Mouse (Mus musculus) ES-E14 (cell line): Measurements from ENCODE around the gene Gm572. TPM values are rescaled to one million over a fixed set of nuclear protein-coding genes. Genes with fewer than 3 reads are reported as not detected.

Experiments used
- DNase-seq: peaks from one replicate; pipeline ENCODE4 v3.0.0-alpha.2; 2013; ENCODE audit warnings: low read depth, low spot score
- H3K27ac ChIP-seq: 2 replicates; pipeline ENCODE4 v1.5.1; 2012; ENCODE audit warnings: low read depth, mild to moderate bottlenecking, low read length, moderate library complexity, mixed read lengths; ENCODE audit not compliant: poor library complexity, insufficient read depth, severe bottlenecking
- H3K36me3 ChIP-seq: 2 replicates; pipeline ENCODE4 v1.6.1; 2012; ENCODE audit warnings: mild to moderate bottlenecking, low read length, moderate library complexity, mixed read lengths; ENCODE audit not compliant: control insufficient read depth, poor library complexity, insufficient read depth, severe bottlenecking
- H3K4me1 ChIP-seq, 2 experiments: fragments of 150-350 bp in 1 of 2; sonication (generic) in 1 of 2; 2 replicates each; pipeline ENCODE4 v1.6.1; 2012; ENCODE audit warnings: low read length in 2 of 2, mild to moderate bottlenecking in 1 of 2, mixed read lengths in 1 of 2; ENCODE audit not compliant: control insufficient read depth in 2 of 2, insufficient read depth in 2 of 2, poor library complexity in 1 of 2
- H3K4me3 ChIP-seq, 2 experiments: fragments of 150-350 bp in 1 of 2; sonication (generic) in 1 of 2; 2 replicates each; pipeline ENCODE4 v1.5.1; 2012; ENCODE audit warnings: low read length in 2 of 2, low read depth in 1 of 2, mild to moderate bottlenecking in 1 of 2, mixed read lengths in 1 of 2; ENCODE audit not compliant: insufficient read depth in 1 of 2, poor library complexity in 1 of 2, severe bottlenecking in 1 of 2
- H3K9ac ChIP-seq: 2 replicates; pipeline ENCODE4 v1.6.1; 2012; ENCODE audit warnings: low read depth, mild to moderate bottlenecking, low read length, mixed read lengths; ENCODE audit not compliant: poor library complexity, insufficient read depth, severe bottlenecking
- H3K9me3 ChIP-seq: fragments of 150-350 bp; sonication (generic); 2 replicates; pipeline ENCODE4 v1.6.1; 2012; ENCODE audit warnings: low read depth, mild to moderate bottlenecking, low read length; ENCODE audit not compliant: control insufficient read depth, insufficient read depth
- CHD2 ChIP-seq: IDR thresholded peaks from 2 replicates; pipeline ENCODE4 v1.6.1; 2014; ENCODE audit warnings: mild to moderate bottlenecking, low read depth, low read length, inconsistent platforms
- HCFC1 ChIP-seq: IDR thresholded peaks from 2 replicates; pipeline ENCODE4 v1.6.1; 2012; ENCODE audit warnings: low read length, inconsistent platforms, borderline replicate concordance; ENCODE audit not compliant: insufficient read depth
- MAFK ChIP-seq: IDR thresholded peaks from 2 replicates; pipeline ENCODE4 v1.6.1; 2014; ENCODE audit warnings: mild to moderate bottlenecking, low read depth, low read length, inconsistent platforms; ENCODE audit not compliant: insufficient read depth
- ZC3H11A ChIP-seq: IDR thresholded peaks from 2 replicates; pipeline ENCODE4 v1.6.1; 2012; ENCODE audit warnings: low read depth, mild to moderate bottlenecking, inconsistent platforms, low read length, borderline replicate concordance
- ZNF384 ChIP-seq: IDR thresholded peaks from 2 replicates; pipeline ENCODE4 v1.6.1; 2012; ENCODE audit warnings: low read depth, low read length, inconsistent platforms
- in situ Hi-C, 2 experiments: fragments of 600-800 bp; cut with MboI; formaldehyde crosslinking; loops; one replicate each; pipeline ENCODE4 v1.15.1; 2025; ENCODE audit warnings: low sequenced_read_pairs in 2 of 2, inconsistent platforms in 1 of 2; ENCODE audit not compliant: unreplicated experiment in 2 of 2
- total RNA-seq: library from RNA; depleted of rRNA; stranded (reverse); fragments of 300-350 nt; gene quantifications from 2 replicates; pipeline ENCODE4 v1.2.3, GENCODE M21; 2012

Gene Gm572
- total RNA-seq, 1 experiment, result 0.13 TPM

- Histone ChIP-seq H3K27ac (no peak overlapping the region), H3K9me3 (no peaks in the 10 kb centered on the region), H3K36me3 (peaks cover 7% of the 10 kb centered on the region; the same call in 1 of the 2 replicates), H3K4me3 (no peak overlapping the region), H3K4me1 (peaks cover 3 to 7% of the 10 kb centered on the region in 2 experiments), H3K9ac (no peak overlapping the region)
- no peak for DNase-seq
- in situ Hi-C loops, result loop anchor here in 1 of 2 experiments (10.0 kb wide), 1 partner anchor 435 kb away; no protein-coding TSS in a partner anchor
- TF ChIP-seq CHD2 (no peak), ZNF384 (no peak), MAFK (no peak)
Measured at GRCm38 (mm10) chr4:148609805-148610204, 33.3 kb upstream of the Gm572 start.

- 0 out of 2 replicates have a peak, but pooled peaks have one; percentile 58 for TF ChIP-seq CHD2
- no peak for TF ChIP-seq HCFC1
- Histone ChIP-seq H3K36me3 (peaks cover 14% of the 10 kb centered on the region; the same call in 1 of the 2 replicates), H3K27ac (no peak overlapping the region), H3K9me3 (no peaks in the 10 kb centered on the region), H3K4me1 (peaks cover 4 to 5% of the 10 kb centered on the region in 2 experiments), H3K4me3 (no peak overlapping the region), H3K9ac (no peak overlapping the region)
- in situ Hi-C loops, result no loop called here
- no peak for DNase-seq
Measured at GRCm38 (mm10) chr4:148610631-148611364, 32.3 kb upstream of the Gm572 start.

GRCm38 (mm10) chr4:148612557-148612956, 30.6 kb upstream of the Gm572 start:
- Histone ChIP-seq H3K9me3 (no peaks in the 10 kb centered on the region), H3K36me3 (peaks cover 18% of the 10 kb centered on the region), H3K4me1 (peaks cover 4 to 5% of the 10 kb centered on the region in 2 experiments), H3K27ac (no peak overlapping the region), H3K4me3 (no peak overlapping the region), H3K9ac (no peak overlapping the region)
- DNase-seq, result no peak
- in situ Hi-C loops, result no loop called here
- TF ChIP-seq ZNF384, result no peak
- no peak for TF ChIP-seq CHD2
- no peak for TF ChIP-seq ZC3H11A
- TF ChIP-seq HCFC1, result no peak

DNA sequence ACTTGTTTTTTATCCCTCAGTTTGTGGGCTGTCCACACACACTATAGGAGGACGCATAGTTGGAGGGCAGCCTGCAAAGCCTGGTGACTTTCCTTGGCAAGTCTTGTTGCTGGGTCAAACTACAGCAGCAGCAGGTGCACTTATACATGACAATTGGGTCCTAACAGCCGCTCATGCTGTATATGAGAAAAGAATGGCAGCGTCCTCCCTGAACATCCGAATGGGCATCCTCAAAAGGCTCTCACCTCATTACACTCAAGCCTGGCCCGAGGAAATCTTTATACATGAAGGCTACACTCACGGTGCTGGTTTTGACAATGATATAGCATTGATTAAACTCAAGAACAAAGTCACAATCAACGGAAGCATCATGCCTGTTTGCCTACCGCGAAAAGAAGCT, 29.4 kb upstream of the Gm572 start:
- Histone ChIP-seq H3K27ac (no peak overlapping the region), H3K9ac (no peak overlapping the region), H3K9me3 (no peaks in the 10 kb centered on the region), H3K4me1 (peaks cover 4 to 5% of the 10 kb centered on the region in 2 experiments), H3K4me3 (no peak overlapping the region), H3K36me3 (peaks cover 25% of the 10 kb centered on the region)
- in situ Hi-C loops, result no loop called here
- no peak for TF ChIP-seq MAFK
- no peak for TF ChIP-seq HCFC1
- no peak for TF ChIP-seq CHD2
- TF ChIP-seq ZNF384, result no peak
- TF ChIP-seq ZC3H11A, result no peak
- DNase-seq, result no peak

GRCm38 (mm10) chr4:148619805-148620204, 23.3 kb upstream of the Gm572 start:
- TF ChIP-seq CHD2, result no peak
- TF ChIP-seq ZNF384, result no peak
- TF ChIP-seq ZC3H11A, result no peak
- no peak for TF ChIP-seq MAFK
- TF ChIP-seq HCFC1, result no peak
- Histone ChIP-seq H3K4me1 (peaks cover 3 to 6% of the 10 kb centered on the region in 2 experiments; a peak in 3 of 4 replicates), H3K36me3 (peaks cover 73% of the 10 kb centered on the region), H3K4me3 (no peak overlapping the region), H3K9me3 (no peaks in the 10 kb centered on the region), H3K27ac (no peak overlapping the region), H3K9ac (no peak overlapping the region)
- DNase-seq, result no peak
- in situ Hi-C loops, result no loop called here
